Mouse (Mus musculus): ENCODE data around the gene Hecw1.

DNA sequence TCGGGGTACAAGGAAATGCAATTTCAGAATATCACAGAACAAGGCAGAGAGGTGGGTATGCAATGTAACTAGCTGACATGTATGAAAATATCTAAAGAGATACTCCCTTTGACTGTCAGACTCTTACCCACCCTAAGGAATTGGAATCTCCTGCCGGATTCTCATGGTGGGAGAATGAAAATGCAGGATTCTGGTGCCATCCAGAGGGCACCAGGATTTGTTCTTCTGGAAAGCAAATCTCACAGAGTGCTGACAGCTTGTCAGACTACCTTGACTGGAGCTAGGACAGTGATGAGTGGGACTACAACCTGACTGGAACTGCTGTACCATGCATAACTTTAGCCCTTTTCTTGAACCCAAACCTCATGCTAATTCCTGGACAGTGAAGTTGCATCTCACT is 29.6 kb upstream of the Hecw1 start:
- TF ChIP-seq EP300 (IDR thresholded peaks at IDR 0.05; ENCODE audit: low read depth) = no peak
- no peak for TF ChIP-seq CTCF (IDR thresholded peaks at IDR 0.05; ENCODE audit: low read depth)

Measured in liver, embryonic 14.5 days (tissue).